Mouse (Mus musculus) cortical plate, adult 2 months (tissue): ENCODE measurements around the gene Gm37240.

Experiments
- CTCF ChIP-seq: fragments of 200-500 bp; IDR thresholded peaks from 2 replicates; pipeline ENCODE4 v1.5.1; 2011; ENCODE audit warnings: mild to moderate bottlenecking, control low read depth, low read length; ENCODE audit not compliant: insufficient read depth; ENCODE audit errors: extremely low read depth
- POLR2A ChIP-seq: fragments of 200-500 bp; IDR thresholded peaks from 2 replicates; pipeline ENCODE4 v1.6.1; 2011; ENCODE audit warnings: mild to moderate bottlenecking, low read length, control low read depth; ENCODE audit not compliant: insufficient read depth; ENCODE audit errors: extremely low read depth

- TF ChIP-seq POLR2A (no peak), CTCF (no peak)
Measured at GRCm38 (mm10) chr3:85163396-85163795, 723.9 kb downstream of the Gm37240 start.
